Mouse (Mus musculus): ENCODE results near the gene Ubap1l.

Gene Ubap1l

GRCm38 (mm10) chr9:65410378-65410777, 49.5 kb downstream of the Ubap1l start:
- no peak for DNase-seq (ENCODE audit: low spot score in 2 of 2)

- DNase-seq (ENCODE audit: low spot score in 2 of 2): no peak
These were observed 50.5 kb downstream of the Ubap1l start for GRCm38 (mm10) chr9:65411326-65411725.

- DNase-seq (ENCODE audit: low spot score in 2 of 2): no peak
These were observed 56.9 kb downstream of the Ubap1l start for GRCm38 (mm10) chr9:65417738-65418137.

- DNase-seq (ENCODE audit: low spot score in 2 of 2): no peak
These were observed 58.8 kb downstream of the Ubap1l start for GRCm38 (mm10) chr9:65419633-65420032.

- DNase-seq (ENCODE audit: low spot score in 2 of 2): no peak
These were observed 62.1 kb downstream of the Ubap1l start, which contains the start of gene Slc51b for GRCm38 (mm10) chr9:65422760-65423501. TSS of gene Slc51b (minus strand) at chr9:65422955.

GRCm38 (mm10) chr9:65424393-65424792, 63.6 kb downstream of the Ubap1l start:
- DNase-seq (ENCODE audit: low spot score in 2 of 2): no peak

GRCm38 (mm10) chr9:65427511-65427910, 66.7 kb downstream of the Ubap1l start:
- no peak for DNase-seq (ENCODE audit: low spot score in 2 of 2)

- DNase-seq (ENCODE audit: low spot score in 2 of 2): no peak
These were observed 67.2 kb downstream of the Ubap1l start for GRCm38 (mm10) chr9:65428003-65428402.

All from right cerebral cortex, adult 2 months (tissue).